Mouse (Mus musculus) cerebellum, postnatal 14 days (tissue): ENCODE measurements at regions not wholly inside any gene's neighbourhood (a gene's known extent, or its start where the extent isn't known, plus 50 kb on each side); places are given as distances from the start of the nearest gene placed in this dataset.

Experiments used
- DNase-seq, 2 experiments: peaks; one replicate each; pipeline ENCODE4 v3.0.0; 2021; ENCODE audit warnings: mixed read lengths in 2 of 2

GRCm38 (mm10) chr1:183756716-183757115 lies 256.4 kb upstream of the Dusp10 start:
- no peak for DNase-seq

GRCm38 (mm10) chr1:183763864-183764726 lies 249.0 kb upstream of the Dusp10 start:
- DNase-seq: no peak

GRCm38 (mm10) chr1:183772844-183773243 lies 240.3 kb upstream of the Dusp10 start:
- DNase-seq: no peak

GRCm38 (mm10) chr1:183780180-183780579 lies 232.9 kb upstream of the Dusp10 start:
- DNase-seq: no peak

- DNase-seq: no peak
These were observed 232.3 kb upstream of the Dusp10 start for GRCm38 (mm10) chr1:183780779-183781178.

- peak; percentile 13 to 24 for DNase-seq
These were observed 229.5 kb upstream of the Dusp10 start for GRCm38 (mm10) chr1:183783440-183784130.

- no peak for DNase-seq
These were observed 220.8 kb upstream of the Dusp10 start for GRCm38 (mm10) chr1:183792230-183792813.

- no peak for DNase-seq
These were observed 219.8 kb upstream of the Dusp10 start for GRCm38 (mm10) chr1:183793324-183793723.

GRCm38 (mm10) chr1:183793913-183794445 lies 219.1 kb upstream of the Dusp10 start:
- DNase-seq: no peak

- DNase-seq: no peak
These were observed 210.8 kb upstream of the Dusp10 start for GRCm38 (mm10) chr1:183802351-183802750.

GRCm38 (mm10) chr1:183803357-183803756 lies 209.7 kb upstream of the Dusp10 start:
- no peak for DNase-seq

GRCm38 (mm10) chr1:183803826-183804225 lies 209.3 kb upstream of the Dusp10 start:
- DNase-seq: no peak

GRCm38 (mm10) chr1:183804295-183804694 lies 208.8 kb upstream of the Dusp10 start:
- DNase-seq: no peak

GRCm38 (mm10) chr1:183806864-183807730 lies 206.0 kb upstream of the Dusp10 start:
- no peak for DNase-seq

GRCm38 (mm10) chr1:183808168-183808567 lies 204.9 kb upstream of the Dusp10 start:
- DNase-seq: no peak

- DNase-seq: peak; percentile 12 to 27
These were observed 192.5 kb upstream of the Dusp10 start for GRCm38 (mm10) chr1:183820555-183820954.

GRCm38 (mm10) chr1:183826300-183826699 lies 186.8 kb upstream of the Dusp10 start:
- DNase-seq: no peak

- DNase-seq: no peak
These were observed 168.0 kb upstream of the Dusp10 start for GRCm38 (mm10) chr1:183845135-183845534.

- peak; percentile 5 to 12 for DNase-seq
These were observed 159.0 kb upstream of the Dusp10 start for GRCm38 (mm10) chr1:183853956-183854613.

GRCm38 (mm10) chr1:183865111-183865510 lies 148.0 kb upstream of the Dusp10 start:
- no peak for DNase-seq

- DNase-seq: no peak
These were observed 147.5 kb upstream of the Dusp10 start for GRCm38 (mm10) chr1:183865586-183865985.

- no peak for DNase-seq
These were observed 144.1 kb upstream of the Dusp10 start for GRCm38 (mm10) chr1:183868965-183869364.
